Mouse (Mus musculus): Measurements from ENCODE around the gene Dlg4. TPM values are rescaled to one million over a fixed set of nuclear protein-coding genes. Genes with fewer than 3 reads are reported as not detected.

Dlg4 gene
- total and polyA plus RNA-seq, 2 experiments = 0.37 to 1.3 TPM

DNA sequence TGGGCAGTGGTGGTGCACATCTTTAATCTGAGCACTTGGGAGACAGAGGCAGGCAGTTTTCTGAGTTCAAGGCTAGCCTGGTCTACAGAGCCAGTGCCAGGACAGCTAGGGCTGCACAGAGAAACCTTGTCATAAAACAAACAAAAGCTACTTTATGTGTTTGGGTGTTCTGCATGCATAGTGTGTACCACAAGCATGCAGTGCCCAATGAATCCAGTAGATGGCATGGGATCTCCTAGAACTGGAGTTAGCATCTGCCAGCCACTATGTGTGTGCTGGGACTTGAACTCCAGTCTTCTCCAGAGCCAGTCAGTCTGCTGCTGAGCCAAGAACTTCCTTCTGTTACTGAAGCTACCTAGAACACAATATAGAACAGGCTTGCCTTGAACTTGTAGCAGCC, 14.9 kb upstream of the Dlg4 start:
- Histone ChIP-seq H3K36me3 (ENCODE audit: control insufficient read depth, insufficient read depth, low read length) (peaks cover 6% of the 10 kb centered on the region; the same call in 1 of the 2 replicates), H3K4me3 (ENCODE audit: insufficient read depth, low read depth, low read length) (no peak overlapping the region), H3K9ac (ENCODE audit: low read depth, low read length) (no peak overlapping the region), H3K79me2 (ENCODE audit: control insufficient read depth, insufficient read depth, low read length) (peaks cover 14% of the 10 kb centered on the region), H3K4me1 (ENCODE audit: control insufficient read depth, insufficient read depth, low read length) (peaks cover 8% of the 10 kb centered on the region), H3K27ac (replicated peaks; ENCODE audit: insufficient read depth, low read depth, low read length) (no peak overlapping the region), H3K27me3 (ENCODE audit: control insufficient read depth, insufficient read depth, low read length) (no peaks in the 10 kb centered on the region)
- DNase-seq (ENCODE audit: extremely low read depth, low read depth, low spot score) = peak; percentile 44
- peak; percentile 17; the same call in 1 of the 2 replicates for TF ChIP-seq CTCF (IDR thresholded peaks at IDR 0.05; ENCODE audit: low read depth, low read length)
- TF ChIP-seq POLR2A (IDR thresholded peaks at IDR 0.05; ENCODE audit: extremely low read depth, insufficient read depth, low read length) = no peak

DNA sequence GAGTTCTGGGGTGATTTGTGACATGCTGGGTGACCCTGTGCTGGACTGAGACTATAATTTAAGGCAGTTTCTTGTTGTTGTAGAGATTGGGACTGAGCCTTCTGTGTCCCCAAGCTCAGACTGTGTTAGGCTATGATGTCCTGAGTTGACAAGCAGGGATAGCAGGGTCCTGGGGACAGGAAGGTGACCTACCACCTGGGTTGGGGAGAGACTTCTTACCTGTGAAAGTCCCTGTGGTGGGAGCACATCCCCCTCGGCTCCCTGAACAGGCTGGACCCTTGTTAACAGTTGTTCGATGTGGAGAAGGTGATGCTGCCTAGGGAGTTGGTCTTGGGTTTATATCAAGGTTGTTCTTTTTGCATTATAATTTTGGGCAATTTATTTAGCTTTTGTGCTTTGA, 14.3 kb upstream of the Dlg4 start:
- Histone ChIP-seq H3K79me2 (ENCODE audit: control insufficient read depth, insufficient read depth, low read length) (peaks cover 14% of the 10 kb centered on the region), H3K27me3 (ENCODE audit: control insufficient read depth, insufficient read depth, low read length) (no peaks in the 10 kb centered on the region), H3K36me3 (ENCODE audit: control insufficient read depth, insufficient read depth, low read length) (peaks cover 7% of the 10 kb centered on the region; the same call in 1 of the 2 replicates), H3K9ac (ENCODE audit: low read depth, low read length) (no peak overlapping the region), H3K4me1 (ENCODE audit: control insufficient read depth, insufficient read depth, low read length) (peaks cover 8% of the 10 kb centered on the region), H3K4me3 (ENCODE audit: insufficient read depth, low read depth, low read length) (no peak overlapping the region), H3K27ac (replicated peaks; ENCODE audit: insufficient read depth, low read depth, low read length) (no peak overlapping the region)
- WGBS = 93% methylated on average over 2 of the region's 2 CpGs
- DNase-seq (ENCODE audit: extremely low read depth, low read depth, low spot score) = no peak
- TF ChIP-seq CTCF (IDR thresholded peaks at IDR 0.05; ENCODE audit: low read depth, low read length) (no peak), POLR2A (IDR thresholded peaks at IDR 0.05; ENCODE audit: extremely low read depth, insufficient read depth, low read length) (no peak)

GRCm38 (mm10) chr11:70005521-70005920, 11.2 kb upstream of the Dlg4 start:
- Histone ChIP-seq H3K36me3 (ENCODE audit: control insufficient read depth, insufficient read depth, low read length) (peaks cover 11% of the 10 kb centered on the region; the same call in 1 of the 2 replicates), H3K4me1 (ENCODE audit: control insufficient read depth, insufficient read depth, low read length) (peaks cover 8% of the 10 kb centered on the region), H3K4me3 (ENCODE audit: insufficient read depth, low read depth, low read length) (no peak overlapping the region), H3K79me2 (ENCODE audit: control insufficient read depth, insufficient read depth, low read length) (peaks cover 14% of the 10 kb centered on the region), H3K27me3 (ENCODE audit: control insufficient read depth, insufficient read depth, low read length) (no peaks in the 10 kb centered on the region), H3K27ac (replicated peaks; ENCODE audit: insufficient read depth, low read depth, low read length) (no peak overlapping the region), H3K9ac (ENCODE audit: low read depth, low read length) (no peak overlapping the region)
- DNase-seq (ENCODE audit: extremely low read depth, low read depth, low spot score) = no peak
- 78% methylated on average over 5 of the region's 5 CpGs for WGBS
- TF ChIP-seq CTCF (IDR thresholded peaks at IDR 0.05; ENCODE audit: low read depth, low read length) = peak; percentile 63
- TF ChIP-seq POLR2A (IDR thresholded peaks at IDR 0.05; ENCODE audit: extremely low read depth, insufficient read depth, low read length) = no peak

- no peak overlapping the region for H3K4me3 ChIP-seq (ENCODE audit: insufficient read depth, low read depth, low read length)
- peaks cover 8% of the 10 kb centered on the region for H3K4me1 ChIP-seq (ENCODE audit: control insufficient read depth, insufficient read depth, low read length)
- H3K79me2 ChIP-seq (ENCODE audit: control insufficient read depth, insufficient read depth, low read length) = peaks cover 15% of the 10 kb centered on the region; the same call in 1 of the 2 replicates
- 86% methylated on average over 6 of the region's 6 CpGs for WGBS
- DNase-seq (ENCODE audit: extremely low read depth, low read depth, low spot score) = no peak
- H3K27ac ChIP-seq (replicated peaks; ENCODE audit: insufficient read depth, low read depth, low read length) = no peak overlapping the region
- no peaks in the 10 kb centered on the region for H3K27me3 ChIP-seq (ENCODE audit: control insufficient read depth, insufficient read depth, low read length)
- TF ChIP-seq CTCF (IDR thresholded peaks at IDR 0.05; ENCODE audit: low read depth, low read length) = no peak
- no peak for TF ChIP-seq POLR2A (IDR thresholded peaks at IDR 0.05; ENCODE audit: extremely low read depth, insufficient read depth, low read length)
- no peak overlapping the region for H3K9ac ChIP-seq (ENCODE audit: low read depth, low read length)
- peaks cover 46% of the 10 kb centered on the region for H3K36me3 ChIP-seq (ENCODE audit: control insufficient read depth, insufficient read depth, low read length)
Measured at GRCm38 (mm10) chr11:70010033-70010432, 6.7 kb upstream of the Dlg4 start.

DNA sequence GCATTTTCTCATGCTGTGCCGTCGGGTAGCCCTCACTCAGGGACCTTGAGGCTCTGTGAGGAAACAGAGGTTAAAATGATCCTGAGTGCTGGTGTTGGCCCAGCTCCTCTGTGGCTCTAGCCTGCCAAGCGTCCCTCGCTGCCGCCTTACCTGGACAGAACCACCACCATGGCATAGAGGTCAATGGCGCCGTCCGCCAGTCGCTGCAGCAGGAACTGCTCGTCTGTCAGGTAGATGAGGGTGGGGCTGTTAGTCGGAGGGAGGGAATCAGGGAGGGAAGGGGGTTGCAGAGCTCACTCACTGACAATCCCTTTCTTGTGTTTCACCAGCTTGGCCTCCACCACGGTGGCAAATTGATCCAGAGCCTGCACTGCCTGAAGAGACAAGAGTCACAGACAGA, 6.2 kb upstream of the Dlg4 start:
- peaks cover 16% of the 10 kb centered on the region; the same call in 1 of the 2 replicates for H3K79me2 ChIP-seq (ENCODE audit: control insufficient read depth, insufficient read depth, low read length)
- no peak overlapping the region for H3K9ac ChIP-seq (ENCODE audit: low read depth, low read length)
- H3K4me3 ChIP-seq (ENCODE audit: insufficient read depth, low read depth, low read length) = no peak overlapping the region
- H3K27me3 ChIP-seq (ENCODE audit: control insufficient read depth, insufficient read depth, low read length) = no peaks in the 10 kb centered on the region
- 71% methylated on average over 12 of the region's 12 CpGs for WGBS
- TF ChIP-seq POLR2A (IDR thresholded peaks at IDR 0.05; ENCODE audit: extremely low read depth, insufficient read depth, low read length) (no peak), CTCF (IDR thresholded peaks at IDR 0.05; ENCODE audit: low read depth, low read length) (no peak)
- DNase-seq (ENCODE audit: extremely low read depth, low read depth, low spot score) = no peak
- H3K4me1 ChIP-seq (ENCODE audit: control insufficient read depth, insufficient read depth, low read length) = peaks cover 8% of the 10 kb centered on the region
- H3K27ac ChIP-seq (replicated peaks; ENCODE audit: insufficient read depth, low read depth, low read length) = no peak overlapping the region
- peaks cover 46% of the 10 kb centered on the region for H3K36me3 ChIP-seq (ENCODE audit: control insufficient read depth, insufficient read depth, low read length)

GRCm38 (mm10) chr11:70010961-70011360, 5.8 kb upstream of the Dlg4 start:
- H3K79me2 ChIP-seq (ENCODE audit: control insufficient read depth, insufficient read depth, low read length) = peaks cover 16% of the 10 kb centered on the region; the same call in 1 of the 2 replicates
- no peak overlapping the region for H3K9ac ChIP-seq (ENCODE audit: low read depth, low read length)
- no peaks in the 10 kb centered on the region for H3K27me3 ChIP-seq (ENCODE audit: control insufficient read depth, insufficient read depth, low read length)
- TF ChIP-seq CTCF (IDR thresholded peaks at IDR 0.05; ENCODE audit: low read depth, low read length) (no peak), POLR2A (IDR thresholded peaks at IDR 0.05; ENCODE audit: extremely low read depth, insufficient read depth, low read length) (no peak)
- no peak overlapping the region for H3K27ac ChIP-seq (replicated peaks; ENCODE audit: insufficient read depth, low read depth, low read length)
- H3K4me3 ChIP-seq (ENCODE audit: insufficient read depth, low read depth, low read length) = no peak overlapping the region
- peaks cover 46% of the 10 kb centered on the region for H3K36me3 ChIP-seq (ENCODE audit: control insufficient read depth, insufficient read depth, low read length)
- WGBS = 88% methylated on average over 10 of the region's 10 CpGs
- DNase-seq (ENCODE audit: extremely low read depth, low read depth, low spot score) = no peak
- H3K4me1 ChIP-seq (ENCODE audit: control insufficient read depth, insufficient read depth, low read length) = peaks cover 8% of the 10 kb centered on the region

Measured in liver, adult 2 months (tissue).